Mouse (Mus musculus): ENCODE data around the gene Acot8. TPM values are rescaled to one million over a fixed set of nuclear protein-coding genes. Genes with fewer than 3 reads are reported as not detected.
A peak's percentile ranks its signal among the peaks of the same experiment; 100 is the strongest.

The Acot8 gene
- total and polyA plus RNA-seq, 3 experiments: 11.9 to 26.8 (median 15.8) TPM

GRCm38 (mm10) chr2:164832032-164832747, 27.5 kb upstream of the Acot8 start:
- no peak for DNase-seq (ENCODE audit: extremely low read depth)
- 0 out of 2 replicates have a peak overlapping the region, but pooled peaks have one; percentile 7 for H3K27ac ChIP-seq (ENCODE audit: insufficient read depth, low read depth)
- no peak overlapping the region for H3K9ac ChIP-seq (ENCODE audit: insufficient read depth, low read depth)
- TF ChIP-seq RCOR1 (conservative IDR thresholded peaks at IDR 0.05; ENCODE audit: low read depth, low read length) (no peak), HCFC1 (IDR thresholded peaks at IDR 0.05; ENCODE audit: low read depth, low read length) (no peak), PAX5 (IDR thresholded peaks at IDR 0.05; ENCODE audit: low read length) (no peak), BHLHE40 (IDR thresholded peaks at IDR 0.05; ENCODE audit: low read depth, low read length) (no peak), POLR2AphosphoS2 (IDR thresholded peaks at IDR 0.05; ENCODE audit: low read depth, low read length) (no peak), MYC (IDR thresholded peaks at IDR 0.05; ENCODE audit: low read depth, low read length) (peak; percentile 76; the same call in 1 of the 2 replicates), USF2 (conservative IDR thresholded peaks at IDR 0.05; ENCODE audit: low read depth, low read length) (no peak), POLR2A (IDR thresholded peaks at IDR 0.05; ENCODE audit: low read depth, low read length) (no peak), TCF12 (IDR thresholded peaks at IDR 0.05; ENCODE audit: low read depth, low read length) (no peak), EP300 (IDR thresholded peaks at IDR 0.05; ENCODE audit: low read length) (no peak), CHD2 (IDR thresholded peaks at IDR 0.05; ENCODE audit: low read length) (no peak), NRF1 (IDR thresholded peaks at IDR 0.05; ENCODE audit: low read depth, low read length) (no peak), KAT2A (IDR thresholded peaks at IDR 0.05; ENCODE audit: insufficient replicate concordance, low read length) (no peak), USF1 (IDR thresholded peaks at IDR 0.05; ENCODE audit: low read depth, low read length) (peak; percentile 38; the same call in 1 of the 2 replicates), IRF4 (IDR thresholded peaks at IDR 0.05; ENCODE audit: low read depth, low read length) (no peak), ETS1 (conservative IDR thresholded peaks at IDR 0.05; ENCODE audit: low read depth, low read length) (no peak), MEF2A (IDR thresholded peaks at IDR 0.05; ENCODE audit: borderline replicate concordance, low read depth, low read length) (no peak), E2F4 (IDR thresholded peaks at IDR 0.05; ENCODE audit: insufficient replicate concordance, low read depth, low read length) (no peak), JUND (conservative IDR thresholded peaks at IDR 0.05; ENCODE audit: low read depth, low read length) (no peak), TBP (conservative IDR thresholded peaks at IDR 0.05; ENCODE audit: low read depth, low read length) (no peak), MAZ (IDR thresholded peaks at IDR 0.05; ENCODE audit: low read depth, low read length) (no peak), UBTF (IDR thresholded peaks at IDR 0.05; ENCODE audit: low read depth, low read length) (no peak), MAX (IDR thresholded peaks at IDR 0.05; ENCODE audit: low read length) (peak; percentile 63; the same call in 1 of the 2 replicates), NELFE (IDR thresholded peaks at IDR 0.05; ENCODE audit: low read depth, low read length) (no peak), ZC3H11A (IDR thresholded peaks at IDR 0.05; ENCODE audit: low read depth, low read length) (no peak), CHD1 (IDR thresholded peaks at IDR 0.05; ENCODE audit: low read depth, low read length) (no peak), SMC3 (IDR thresholded peaks at IDR 0.05; ENCODE audit: low read depth, low read length) (no peak; the same call in 1 of the 2 replicates), ZNF384 (IDR thresholded peaks at IDR 0.05; ENCODE audit: low read depth, low read length) (no peak), MAFK (IDR thresholded peaks at IDR 0.05; ENCODE audit: insufficient replicate concordance, low read length) (no peak), ELF1 (IDR thresholded peaks at IDR 0.05; ENCODE audit: low read depth, low read length) (no peak), CTCF (conservative IDR thresholded peaks at IDR 0.05 in 1 of 2, IDR thresholded peaks at IDR 0.05 in 1 of 2; ENCODE audit: low read depth in 2 of 2, low read length in 2 of 2) (peak in 1 of 2 experiments; percentile 25; a peak in 2 of 4 replicates), ZMIZ1 (IDR thresholded peaks at IDR 0.05; ENCODE audit: low read depth, low read length) (no peak), JUN (IDR thresholded peaks at IDR 0.05; ENCODE audit: insufficient read depth, low read depth, low read length) (no peak), RAD21 (IDR thresholded peaks at IDR 0.05; ENCODE audit: low read depth, low read length) (no peak; the same call in 1 of the 2 replicates), ZKSCAN1 (IDR thresholded peaks at IDR 0.05; ENCODE audit: borderline replicate concordance, low read depth, low read length) (no peak)
- H3K79me2 ChIP-seq (replicated peaks; ENCODE audit: control insufficient read depth, extremely low read depth, insufficient read depth, poor library complexity, severe bottlenecking): no peaks in the 10 kb centered on the region
- in situ Hi-C loops (cut with MboI; ENCODE audit: low pct_ligation_motif_present, low pct_unique_long_range_greater_than_20kb, low sequenced_read_pairs): loop anchor here (5.0 kb wide), 1 partner anchor 45 kb away; the partner anchor contains the start of gene Pcif1
- peaks cover 20 to 33% of the 10 kb centered on the region in 2 experiments for H3K36me3 ChIP-seq (replicated peaks in 1 of 2; ENCODE audit: control insufficient read depth in 1 of 2, insufficient read depth in 1 of 2, low read length in 1 of 2)
- dilution Hi-C loops (cut with MboI; ENCODE audit: extremely low pct_ligation_motif_present, extremely low pct_unique_long_range_greater_than_20kb, low sequenced_read_pairs): no loop called here
- peak overlapping the region; percentile 58 to 70 (median 66) for H3K4me3 ChIP-seq (replicated peaks in 1 of 3; ENCODE audit: low read depth in 2 of 3, low read length in 2 of 3, poor library complexity in 1 of 3)
- peaks cover 12 to 49% of the 10 kb centered on the region in 2 experiments for H3K4me1 ChIP-seq (ENCODE audit: control insufficient read depth in 1 of 2, insufficient read depth in 2 of 2)
- H3K4me2 ChIP-seq (ENCODE audit: insufficient read depth, low read depth, poor library complexity, severe bottlenecking): peak overlapping the region; percentile 53; the same call in 1 of the 2 replicates
- no peaks in the 10 kb centered on the region for H3K9me3 ChIP-seq (replicated peaks; ENCODE audit: low read length)
- peaks cover 1% of the 10 kb centered on the region for H3K27me3 ChIP-seq (replicated peaks)

Measured in CH12.LX (cell line).